Mouse (Mus musculus) embryonic fibroblast, embryonic 13.5 days (primary cell): ENCODE results near the gene Dntt.

Experiments used
- CTCF ChIP-seq: IDR thresholded peaks from 2 replicates; pipeline ENCODE4 v1.5.1; 2011; ENCODE audit warnings: mild to moderate bottlenecking, control low read depth, low read length, moderate library complexity, borderline replicate concordance; ENCODE audit not compliant: insufficient read depth
- POLR2A ChIP-seq: IDR thresholded peaks from 2 replicates; pipeline ENCODE4 v1.6.1; 2011; ENCODE audit warnings: low read depth, mild to moderate bottlenecking, control low read depth, low read length, moderate library complexity

- TF ChIP-seq CTCF (no peak), POLR2A (no peak)
These were observed 58.8 kb downstream of the Dntt start for GRCm38 (mm10) chr19:41087901-41088300.
